Mouse (Mus musculus): Measurements from ENCODE around the gene Plekhg1.

DNA sequence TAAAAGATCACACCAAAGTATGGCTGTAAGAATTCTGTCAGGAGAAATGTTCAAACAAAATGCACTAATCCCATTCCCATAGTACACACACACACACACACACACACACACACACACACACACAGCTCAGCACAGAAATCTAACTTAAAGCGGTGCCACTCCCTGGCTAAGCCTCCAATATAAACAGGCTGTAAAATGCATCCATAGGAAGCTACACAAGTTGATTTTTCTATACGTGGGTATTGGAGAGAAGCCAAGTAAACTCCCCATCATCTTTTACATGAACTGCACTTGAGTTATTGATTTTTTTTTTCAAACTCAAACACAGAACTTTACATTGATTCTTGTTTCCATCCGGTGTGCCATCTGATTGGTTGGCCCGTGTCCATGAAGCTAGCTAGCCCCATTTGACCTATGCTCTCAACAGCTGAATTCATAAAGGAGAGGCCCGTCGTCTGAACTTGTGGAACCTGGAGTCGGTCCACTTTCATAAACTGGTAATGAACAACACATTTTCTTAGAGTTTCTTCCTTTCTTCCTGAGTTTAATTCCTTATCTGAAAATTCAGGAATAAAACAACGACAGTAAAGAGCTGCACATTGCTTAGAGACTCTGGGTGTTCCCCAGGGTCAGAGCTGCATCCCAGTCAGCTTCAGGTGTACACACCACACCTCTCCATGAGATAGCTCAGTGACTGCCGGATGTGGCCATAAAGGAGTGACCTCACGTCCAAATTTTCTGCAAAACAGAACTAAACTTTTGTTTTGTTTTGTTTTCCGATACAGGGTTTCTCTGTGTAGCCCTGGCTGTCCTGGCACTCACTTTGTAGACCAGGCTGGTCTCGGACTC, 39.7 kb upstream of the Plekhg1 start:
- TF ChIP-seq CTCF (conservative IDR thresholded peaks at IDR 0.05; ENCODE audit: insufficient read depth, insufficient read length, low read depth, low read length): no peak
- TF ChIP-seq POLR2A (IDR thresholded peaks at IDR 0.05; ENCODE audit: low read depth, low read length): no peak

Data from kidney, adult 2 months (tissue).